Mouse (Mus musculus): Measurements from ENCODE around the gene Tmem164.

GRCm38 (mm10) chrX:142664704-142665422, 16.3 kb upstream of the Tmem164 start:
- TF ChIP-seq POLR2A (IDR thresholded peaks at IDR 0.05; ENCODE audit: borderline replicate concordance, control insufficient read depth, low read depth, low read length), result no peak
- no peak for TF ChIP-seq CTCF (IDR thresholded peaks at IDR 0.05; ENCODE audit: control insufficient read depth, insufficient read depth, low read length)

Measured in bone marrow, adult 2 months (tissue).